Mouse (Mus musculus) left cerebral cortex, postnatal 25 days (tissue): ENCODE results near the gene Rps7. TPM values are rescaled to one million over a fixed set of nuclear protein-coding genes. Genes with fewer than 3 reads are reported as not detected.

ENCODE experiments used
- microRNA-seq, 2 experiments: library from miRNA; unstranded; fragments of <30 nt; microRNA quantifications; one replicate each; pipeline ENCODE4 v1.2.0; 2022
- total RNA-seq, 2 experiments: library from RNA; stranded (reverse); gene quantifications; 2 replicates each; pipeline ENCODE4 v1.2.3; 2021

The Rps7 gene
- total RNA-seq, 2 experiments from 2014 or later, result 282 to 283 TPM

Small RNA genes lying within 50 kb of the gene (microRNA-seq; reads per million reads assigned to microRNA genes)
- gene Mir6937, result 0 to 0.25 reads per million in 2 experiments

Other genes with a start within 250 kb of the Rps7 start
- 1 to 10 TPM in 1 of 2 experiments, under 1 TPM in 1; 0.66 to 1.1 TPM for gene Dcdc2c, start 83.6 kb downstream of the Rps7 start, total RNA-seq
- gene Allc, start 53.4 kb downstream of the Rps7 start, total RNA-seq, result 1 to 10 TPM in 1 of 2 experiments, under 1 TPM in 1; 0.73 to 1.2 TPM
- under 1 TPM; 0.60 to 0.62 TPM for gene Colec11, start 12.6 kb downstream of the Rps7 start, total RNA-seq
- gene Rnaseh1, start 13.6 kb upstream of the Rps7 start, total RNA-seq, result 10 to 100 TPM; 12.9 to 13.4 TPM
- 10 to 100 TPM; 26.5 to 29.7 TPM for gene Adi1, start 39.3 kb upstream of the Rps7 start, total RNA-seq
- gene Trappc12, start 114.5 kb upstream of the Rps7 start, total RNA-seq, result 10 to 100 TPM; 53.8 to 57.7 TPM
- gene Eipr1, start 115.8 kb upstream of the Rps7 start, total RNA-seq, result 10 to 100 TPM; 60.3 to 62.1 TPM